Mouse (Mus musculus) olfactory bulb, adult 2 months (tissue): Measurements from ENCODE around the gene Mcrip1. TPM values are rescaled to one million over a fixed set of nuclear protein-coding genes. Genes with fewer than 3 reads are reported as not detected.
"Not testable (repeated sequence)": the region's sequence is repeated elsewhere in the genome, so short reads cannot be mapped to it uniquely, and the experiment has no call there.

Experiments used
- H3K27ac ChIP-seq: fragments of 200-500 bp; 2 replicates; pipeline ENCODE4 v1.5.1; 2012; ENCODE audit warnings: low read depth, low read length; ENCODE audit not compliant: insufficient read depth
- H3K4me1 ChIP-seq: fragments of 200-500 bp; 2 replicates; pipeline ENCODE4 v1.6.1; 2012; ENCODE audit warnings: low read length; ENCODE audit not compliant: control insufficient read depth, insufficient read depth
- H3K4me3 ChIP-seq: fragments of 200-500 bp; 2 replicates; pipeline ENCODE4 v1.5.1; 2012; ENCODE audit warnings: mild to moderate bottlenecking, low read depth, low read length, moderate library complexity; ENCODE audit not compliant: insufficient read depth
- CTCF ChIP-seq: fragments of 200-500 bp; IDR thresholded peaks from 2 replicates; pipeline ENCODE4 v1.5.1; 2012; ENCODE audit warnings: low read depth, mild to moderate bottlenecking, low read length, moderate library complexity; ENCODE audit not compliant: insufficient read depth
- POLR2A ChIP-seq: fragments of 200-500 bp; IDR thresholded peaks from 2 replicates; pipeline ENCODE4 v1.6.1; 2012; ENCODE audit warnings: mild to moderate bottlenecking, low read depth, low read length, moderate library complexity; ENCODE audit not compliant: insufficient read depth
- WGBS: fragments of 180-500 bp; shearing (Covaris S2); methylation state at CpG from one replicate; pipeline ENCODE4 v1.1.7; 2018; 5-methylcytosine and 5-hydroxymethylcytosine counted together
- polyA plus RNA-seq: library from polyadenylated mRNA; stranded (reverse); fragments of >200 nt; gene quantifications from 2 replicates; pipeline ENCODE4 v1.2.4, GENCODE M21; 2012; ENCODE audit warnings: low replicate concordance; ENCODE audit not compliant: missing spikeins, insufficient read depth, insufficient read length

Mcrip1 gene
- not detected in 2 replicates for polyA plus RNA-seq

DNA sequence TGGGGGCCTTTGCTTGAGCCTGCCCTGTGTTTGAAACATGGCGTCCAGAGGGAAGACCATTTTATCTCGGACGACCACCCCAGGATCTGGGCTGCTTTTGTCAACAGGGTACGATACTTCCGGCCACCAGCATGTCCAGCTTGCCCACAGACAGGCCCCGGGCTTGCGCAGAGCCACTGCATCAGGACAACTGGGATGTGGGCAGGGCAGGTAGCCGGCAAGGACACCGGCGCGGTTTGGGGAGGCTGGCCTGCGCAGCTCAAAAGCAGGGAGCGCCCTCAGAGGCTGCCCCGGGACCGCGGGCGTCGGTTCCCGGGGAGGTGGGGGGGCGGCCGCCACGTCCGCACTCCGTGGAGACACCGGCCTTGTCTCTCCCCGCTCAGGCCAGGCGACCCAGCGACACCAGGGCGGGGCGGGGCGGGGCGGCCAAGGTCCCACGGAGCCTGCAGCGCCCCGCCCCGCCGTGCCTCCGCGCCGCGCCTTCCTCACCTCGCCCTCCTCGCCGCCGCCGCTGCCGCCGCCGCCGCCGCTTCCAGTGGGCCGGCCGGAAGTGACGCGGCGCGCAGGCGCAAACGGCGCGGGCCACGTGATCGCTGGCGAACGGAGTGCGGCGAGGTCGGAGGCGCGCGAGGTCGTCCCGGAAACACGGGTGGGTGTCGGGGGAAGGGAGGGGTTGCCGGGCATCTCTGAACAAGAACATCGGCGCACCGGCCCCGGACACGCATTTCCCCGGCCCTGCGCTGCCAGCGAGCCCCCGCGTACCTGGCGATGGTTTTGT, at the start of gene Mcrip1:
Gene Mcrip1 (minus strand): TSS at position 560 of the 778 bp plus-strand sequence.
- Histone ChIP-seq H3K4me3 (peak within 1 kb of the TSS; percentile 86), H3K27ac (peak within 1 kb of the TSS; percentile 45; the same call in 1 of the 2 replicates), H3K4me1 (peaks cover 22% of the 10 kb centered on the region)
- under 1% methylated on average over 81 of the region's 87 CpGs for WGBS
- TF ChIP-seq CTCF (no peak), POLR2A (peak; percentile 76)

DNA sequence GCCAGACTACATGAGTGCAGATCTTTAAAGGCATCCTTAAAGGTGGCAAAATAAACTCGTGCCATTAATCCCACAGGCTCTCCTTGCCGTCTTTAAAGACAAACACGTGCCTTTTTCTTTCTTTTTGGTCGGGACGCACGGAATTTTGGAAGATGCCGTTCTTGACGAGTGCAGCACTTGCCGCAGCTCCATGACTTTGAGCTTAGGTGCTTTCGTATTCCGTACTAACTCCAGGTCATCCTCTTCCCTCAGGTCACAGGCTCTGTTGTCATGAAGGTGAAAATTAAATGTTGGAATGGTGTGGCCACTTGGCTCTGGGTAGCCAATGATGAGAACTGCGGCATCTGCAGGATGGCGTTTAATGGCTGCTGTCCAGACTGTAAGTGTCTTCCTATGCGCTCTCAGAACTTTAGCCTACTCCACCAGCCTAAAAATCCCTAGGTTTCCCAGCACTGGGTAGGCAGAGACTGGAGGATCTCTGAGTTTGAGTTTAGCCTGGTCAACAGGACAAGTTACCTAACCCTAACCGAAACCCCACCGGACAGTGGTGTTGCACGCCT, 49.5 kb upstream of the Mcrip1 start:
- Histone ChIP-seq H3K4me3 (peak overlapping the region; percentile 86), H3K27ac (no peak overlapping the region), H3K4me1 (peaks cover 16% of the 10 kb centered on the region)
- 39% methylated on average over 17 of the region's 17 CpGs for WGBS
- no peak for TF ChIP-seq CTCF
- no peak for TF ChIP-seq POLR2A

DNA sequence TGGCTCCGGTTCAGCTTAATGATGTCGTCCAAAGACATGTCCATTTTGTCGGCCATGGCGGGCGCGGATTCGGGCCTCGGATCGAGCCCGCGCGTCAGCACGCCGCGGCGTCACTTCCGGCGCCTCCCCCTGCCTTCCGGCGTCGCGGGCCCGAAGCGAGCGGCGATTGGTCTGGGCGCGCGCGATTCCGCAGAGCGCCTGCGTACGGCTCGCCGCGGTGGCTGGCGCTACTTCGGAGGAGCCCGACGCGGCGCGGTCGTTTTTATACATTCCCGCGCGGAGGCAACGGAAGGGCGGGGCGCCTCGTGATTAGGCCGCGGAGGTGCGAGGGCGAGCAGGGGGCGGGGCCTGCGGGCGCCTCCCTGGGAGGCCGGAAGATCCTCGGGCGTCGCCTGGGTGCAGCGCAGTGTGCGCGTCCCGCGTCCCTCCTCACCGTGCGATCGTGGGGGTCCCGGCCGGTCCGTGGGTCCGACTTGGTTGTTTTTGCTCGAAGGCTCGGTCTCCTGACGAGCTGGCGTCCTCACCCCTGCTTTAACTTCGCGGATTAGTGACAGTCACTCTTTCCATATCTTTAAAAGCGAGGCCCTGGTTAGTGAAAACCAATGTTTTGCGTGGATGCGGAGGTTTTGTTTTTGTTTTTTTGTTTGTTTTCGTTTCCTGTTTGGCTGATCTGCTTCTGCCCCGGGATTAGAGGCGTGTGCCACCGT, 48.9 kb upstream of the Mcrip1 start, which contains the start of the genes Alyref and Anapc11:
Gene Alyref (minus strand): TSS at position 83 of the 707 bp plus-strand sequence.
Gene Anapc11 (plus strand): TSS at position 139 of the 707 bp plus-strand sequence.
- WGBS: under 1% methylated on average over 88 of the region's 88 CpGs
- Histone ChIP-seq H3K4me1 (peaks cover 16% of the 10 kb centered on the region), H3K4me3 (peak within 1 kb of the TSS; percentile 86), H3K27ac (no peak within 1 kb of the TSS; the same call in 1 of the 2 replicates)
- TF ChIP-seq CTCF (no peak), POLR2A (0 out of 2 replicates have a peak, but pooled peaks have one; percentile 58)

GRCm38 (mm10) chr11:120597240-120598235, 48.0 kb upstream of the Mcrip1 start:
- WGBS: 4% methylated on average over 99 of the region's 99 CpGs
- Histone ChIP-seq H3K27ac (no peak overlapping the region), H3K4me3 (peak overlapping the region; percentile 86), H3K4me1 (peaks cover 16% of the 10 kb centered on the region)
- TF ChIP-seq POLR2A (no peak), CTCF (no peak)

DNA sequence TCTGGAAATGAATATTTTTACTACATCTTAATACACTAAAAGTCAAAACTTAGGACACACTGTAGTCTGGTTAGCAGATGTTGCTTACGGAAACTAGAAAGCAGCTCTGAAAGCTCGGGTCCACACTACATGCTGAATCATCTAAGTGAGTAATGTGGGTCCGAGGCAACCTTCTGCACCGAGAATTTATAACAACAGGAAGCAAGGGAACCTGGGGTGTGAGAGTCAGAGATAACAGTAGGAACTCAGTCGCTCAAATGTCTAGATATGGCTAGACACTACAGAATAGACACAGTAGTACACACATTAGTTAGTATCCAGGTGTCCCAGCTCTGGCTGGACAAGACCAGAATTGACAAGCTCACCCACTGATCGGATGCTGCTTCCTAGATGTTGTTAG, 39.0 kb upstream of the Mcrip1 start:
- 85% methylated on average over 6 of the region's 6 CpGs for WGBS
- no peaks in the 10 kb centered on the region for H3K4me1 ChIP-seq
- TF ChIP-seq POLR2A (no peak), CTCF (no peak)
- H3K27ac ChIP-seq: no peak overlapping the region
- H3K4me3 ChIP-seq: no peak overlapping the region

DNA sequence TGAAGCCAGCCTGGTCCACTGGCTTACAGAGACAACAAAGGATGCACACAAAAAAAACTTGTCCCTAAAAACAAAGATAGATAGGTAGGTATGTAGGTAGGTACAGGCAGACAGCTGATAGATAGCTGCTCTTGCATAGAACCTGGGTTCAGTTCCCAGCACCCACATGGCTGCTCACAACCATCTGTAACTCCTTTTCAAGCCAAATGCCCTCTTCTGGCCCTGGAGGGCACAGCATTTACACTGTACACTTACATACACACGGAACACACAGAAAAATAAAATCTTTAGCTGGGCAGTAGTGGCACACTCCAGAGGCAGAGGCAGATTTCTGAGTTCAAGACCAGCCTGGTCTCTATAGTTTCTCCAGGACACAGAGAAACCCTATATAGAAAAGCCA, 34.4 kb upstream of the Mcrip1 start:
- WGBS: 96% methylated on average over 1 of the region's 1 CpGs
- Histone ChIP-seq H3K27ac (no peak overlapping the region), H3K4me1 (peaks cover 20% of the 10 kb centered on the region), H3K4me3 (no peak overlapping the region)
- TF ChIP-seq POLR2A: no peak
- TF ChIP-seq CTCF: no peak

GRCm38 (mm10) chr11:120582982-120583293, 33.4 kb upstream of the Mcrip1 start:
- not testable (repeated sequence) for H3K27ac ChIP-seq, H3K4me3 ChIP-seq
- 97% methylated on average over 2 of the region's 2 CpGs for WGBS
- H3K4me1 ChIP-seq: peaks cover 20% of the 10 kb centered on the region

- no peak for TF ChIP-seq CTCF
- TF ChIP-seq POLR2A: no peak
- H3K27ac ChIP-seq: peak overlapping the region; percentile 85
- H3K4me1 ChIP-seq: peaks cover 20% of the 10 kb centered on the region
- WGBS: 67% methylated on average over 8 of the region's 8 CpGs
- H3K4me3 ChIP-seq: peak overlapping the region; percentile 71
These were observed 32.9 kb upstream of the Mcrip1 start for GRCm38 (mm10) chr11:120582268-120582981.
